Mouse (Mus musculus): ENCODE data around the gene Wsb2. TPM values are rescaled to one million over a fixed set of nuclear protein-coding genes. Genes with fewer than 3 reads are reported as not detected.

Gene Wsb2
- polyA plus RNA-seq, 1 experiment from 2014 or later, result 197 TPM

DNA sequence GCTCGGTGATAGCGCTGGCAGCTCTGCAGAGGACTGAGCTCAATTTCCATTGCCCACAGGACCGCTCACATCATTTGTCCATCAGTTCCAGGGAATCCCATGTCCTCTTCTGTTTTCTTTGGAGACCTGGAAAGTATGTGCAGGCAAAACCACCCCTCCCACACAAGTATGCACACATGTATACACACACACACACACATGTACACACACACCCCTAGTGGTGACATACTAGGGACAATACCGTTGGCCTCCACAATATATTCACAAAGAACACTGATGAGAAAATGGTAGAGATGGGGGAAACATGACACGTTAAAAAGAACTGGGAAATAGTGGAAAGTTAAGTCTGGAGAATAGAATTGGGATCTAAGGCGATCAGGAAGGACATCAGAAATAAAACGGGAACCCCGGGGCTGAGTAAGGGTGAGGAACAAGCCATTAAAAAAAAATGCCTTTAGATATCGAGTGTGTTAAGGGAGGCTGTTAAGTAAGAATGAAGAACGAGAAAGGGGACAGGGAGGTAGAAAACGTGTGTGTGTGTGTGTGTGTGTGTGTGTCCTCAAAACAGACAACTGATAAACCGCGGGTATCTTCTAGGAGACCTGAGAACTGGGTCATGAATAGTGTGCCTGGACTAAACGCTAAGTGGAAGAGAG is 1.3 kb upstream of the Wsb2 start:
- H3K27me3 ChIP-seq, result no peaks in the 10 kb centered on the region
- no peak for DNase-seq (ENCODE audit: low read depth, low spot score)
- CTCF ChIA-PET, result interaction anchor here (0.8 kb wide), 1 partner anchor 18 kb away, joined by 4 read pairs; no protein-coding TSS in a partner anchor
- POLR2A ChIA-PET, result interaction anchor here (0.8 kb wide), 1 partner anchor 11 kb away, joined by 5 read pairs; no protein-coding TSS in a partner anchor
- in situ Hi-C loops (cut with MboI; ENCODE audit: low pct_unique_long_range_greater_than_20kb), result loop anchor here (25.0 kb wide), 1 partner anchor 1007 kb away; no protein-coding TSS in a partner anchor
- ATAC-seq, result no peak
- TF ChIP-seq CTCF (IDR thresholded peaks at IDR 0.05), result no peak

DNA sequence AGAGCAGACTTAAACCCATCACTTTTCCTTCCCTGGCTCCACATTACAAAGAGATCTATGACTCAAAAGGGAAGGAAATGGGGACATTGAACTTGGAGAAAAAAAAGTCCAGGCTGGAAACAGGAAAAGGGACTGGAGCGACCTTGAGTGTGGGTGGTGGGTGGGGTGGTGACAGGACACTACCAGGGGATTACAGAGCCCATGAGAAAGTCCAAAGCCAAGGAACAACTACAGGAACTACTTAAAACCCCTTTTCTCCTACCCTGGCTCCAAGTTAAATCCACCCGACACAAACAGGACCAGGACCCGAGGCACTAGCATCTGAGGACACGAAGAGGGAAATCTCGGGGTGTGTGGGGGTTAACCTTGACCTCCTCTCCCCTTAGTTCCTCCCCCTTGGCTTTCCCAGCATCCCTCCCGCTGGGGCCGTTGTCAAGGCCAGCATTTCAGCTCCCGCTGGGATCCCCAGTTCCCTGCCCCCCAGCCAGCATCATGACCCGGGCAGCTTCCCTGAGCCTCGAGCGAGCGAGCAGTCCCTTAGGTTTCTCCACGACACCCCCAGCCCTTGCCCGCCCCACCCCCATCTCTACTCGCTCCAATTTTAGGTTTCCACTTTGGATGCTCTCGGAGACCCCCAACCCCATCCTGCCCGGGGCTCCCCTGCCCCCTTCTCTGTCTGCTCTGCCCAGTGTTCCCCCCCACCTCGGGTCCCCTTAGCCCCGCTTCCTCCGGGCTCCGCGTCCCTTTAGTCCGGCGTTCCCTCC is 557 bp upstream of the Wsb2 start:
- no peak for DNase-seq (ENCODE audit: low read depth, low spot score)
- no peak for ATAC-seq
- H3K27me3 ChIP-seq, result no peaks in the 10 kb centered on the region
- POLR2A ChIA-PET, result interaction anchor here (1.1 kb wide), 1 partner anchor 36 kb away, joined by 6 read pairs; no protein-coding TSS in a partner anchor
- no peak for TF ChIP-seq CTCF (IDR thresholded peaks at IDR 0.05)
- CTCF ChIA-PET, result interaction anchor here (4.1 kb wide), 1 partner anchor 50 kb away, joined by 42 read pairs; no protein-coding TSS in a partner anchor
- in situ Hi-C loops (cut with MboI; ENCODE audit: low pct_unique_long_range_greater_than_20kb), result loop anchor here (25.0 kb wide), 1 partner anchor 1006 kb away; no protein-coding TSS in a partner anchor

DNA sequence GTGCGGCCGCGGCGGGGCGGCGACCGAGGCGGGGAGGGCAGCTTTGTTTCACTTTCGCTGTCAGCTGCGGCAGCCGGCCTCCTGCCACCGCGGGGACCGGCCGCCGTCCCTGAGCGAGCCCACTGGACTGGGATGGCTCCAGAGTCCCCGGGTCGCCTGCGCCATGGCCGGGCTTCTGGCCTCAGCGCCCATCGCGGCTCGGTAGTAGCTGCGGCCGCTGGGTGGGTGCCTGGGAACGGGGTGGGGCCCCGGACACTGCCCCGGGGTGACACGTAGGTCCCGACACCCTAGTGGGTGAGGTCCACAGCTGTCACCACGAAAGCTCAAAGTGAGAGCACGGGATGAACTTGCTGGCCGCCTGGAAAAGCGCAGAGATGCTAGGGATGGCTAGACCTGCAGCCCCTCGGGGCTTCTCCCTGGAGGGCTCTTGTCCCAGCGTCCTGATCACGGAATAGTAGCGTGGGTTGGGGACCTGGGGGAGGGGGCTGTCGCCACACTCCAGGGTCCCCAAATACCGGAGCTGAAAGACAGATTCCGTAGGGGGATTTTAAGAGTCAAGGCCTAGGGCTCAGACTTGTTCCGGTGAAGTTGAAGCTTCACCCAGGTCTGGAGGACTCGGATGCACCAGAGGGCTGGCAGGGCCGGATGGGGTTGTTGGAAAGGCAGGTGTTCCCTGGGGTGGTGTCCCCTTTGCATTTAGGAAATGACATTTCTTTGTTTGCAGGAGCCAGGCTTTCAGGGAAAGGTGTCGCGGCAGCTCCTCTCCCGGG is 559 bp downstream of the Wsb2 start:
- in situ Hi-C loops (cut with MboI; ENCODE audit: low pct_unique_long_range_greater_than_20kb), result loop anchor here (25.0 kb wide), 1 partner anchor 1005 kb away; no protein-coding TSS in a partner anchor
- ATAC-seq (peak; percentile 9), DNase-seq (ENCODE audit: low read depth, low spot score) (no peak)
- CTCF ChIA-PET, result interaction anchor here (0.7 to 4.1 kb wide), 7 partner anchors 12 to 136 kb away, joined by 3 to 42 read pairs (median 3); no protein-coding TSS in a partner anchor
- no peak for TF ChIP-seq CTCF (IDR thresholded peaks at IDR 0.05)
- no peaks in the 10 kb centered on the region for H3K27me3 ChIP-seq
- POLR2A ChIA-PET, result interaction anchor here (0.5 to 1.5 kb wide), 10 partner anchors 13 to 200 kb away, joined by 3 to 6 read pairs (median 4); no protein-coding TSS in a partner anchor

DNA sequence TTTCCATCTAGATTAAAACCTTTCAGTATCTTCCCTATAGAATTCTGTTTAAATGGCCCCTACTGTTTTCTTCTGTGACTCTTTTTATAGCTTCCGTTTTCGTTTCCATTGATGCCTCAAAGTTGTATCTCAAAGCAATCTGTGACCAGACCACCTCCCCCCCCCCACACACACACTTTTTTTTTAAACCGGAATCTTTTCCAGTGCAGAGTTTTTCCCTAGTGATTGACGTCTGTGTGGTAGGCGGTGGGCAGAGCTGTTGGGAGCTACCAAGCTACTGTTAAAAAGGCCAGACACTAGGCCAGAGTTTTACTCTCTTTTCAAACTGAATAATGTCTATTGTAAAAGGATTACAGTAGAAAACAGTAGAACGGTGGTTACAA is 1.1 kb downstream of the Wsb2 start:
- ChIA-PET POLR2A (interaction anchor here (0.6 to 1.5 kb wide), 8 partner anchors 13 to 199 kb away, joined by 3 to 6 read pairs (median 4); no protein-coding TSS in a partner anchor), CTCF (interaction anchor here (0.7 to 4.1 kb wide), 8 partner anchors 11 to 136 kb away, joined by 3 to 42 read pairs (median 4); no protein-coding TSS in a partner anchor)
- TF ChIP-seq CTCF (IDR thresholded peaks at IDR 0.05), result no peak
- ATAC-seq (no peak), DNase-seq (ENCODE audit: low read depth, low spot score) (no peak)
- H3K27me3 ChIP-seq, result no peaks in the 10 kb centered on the region
- in situ Hi-C loops (cut with MboI; ENCODE audit: low pct_unique_long_range_greater_than_20kb), result loop anchor here (25.0 kb wide), 1 partner anchor 1004 kb away; no protein-coding TSS in a partner anchor

DNA sequence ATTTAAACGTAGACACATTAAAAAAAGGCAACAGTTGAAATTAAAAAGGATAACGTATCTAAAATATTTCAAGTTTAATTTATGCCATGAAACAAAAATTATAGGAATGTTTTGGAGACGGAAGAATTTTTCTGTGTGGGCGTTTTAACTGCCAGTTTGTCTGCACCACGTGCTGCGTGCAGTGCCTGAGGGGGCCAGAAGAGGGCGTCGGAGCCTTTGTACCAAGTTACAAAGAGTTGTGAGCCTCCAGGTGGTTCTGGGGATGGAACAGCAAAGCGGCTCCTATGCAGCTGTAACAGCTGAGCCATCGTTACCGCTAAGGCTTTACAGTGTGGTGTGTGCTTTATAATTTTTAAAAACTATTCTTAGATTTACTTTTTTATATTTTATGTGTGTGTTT is 1.6 kb downstream of the Wsb2 start:
- no peaks in the 10 kb centered on the region for H3K27me3 ChIP-seq
- DNase-seq (ENCODE audit: low read depth, low spot score) (no peak), ATAC-seq (no peak)
- in situ Hi-C loops (cut with MboI; ENCODE audit: low pct_unique_long_range_greater_than_20kb), result loop anchor here (25.0 kb wide), 1 partner anchor 1004 kb away; no protein-coding TSS in a partner anchor
- POLR2A ChIA-PET, result interaction anchor here (0.7 to 1.5 kb wide), 7 partner anchors 12 to 46 kb away, joined by 3 to 6 read pairs (median 4); no protein-coding TSS in a partner anchor
- peak; percentile 97 for TF ChIP-seq CTCF (IDR thresholded peaks at IDR 0.05)
- CTCF ChIA-PET, result interaction anchor here (0.7 to 4.1 kb wide), 7 partner anchors 10 to 135 kb away, joined by 3 to 42 read pairs (median 4); no protein-coding TSS in a partner anchor

DNA sequence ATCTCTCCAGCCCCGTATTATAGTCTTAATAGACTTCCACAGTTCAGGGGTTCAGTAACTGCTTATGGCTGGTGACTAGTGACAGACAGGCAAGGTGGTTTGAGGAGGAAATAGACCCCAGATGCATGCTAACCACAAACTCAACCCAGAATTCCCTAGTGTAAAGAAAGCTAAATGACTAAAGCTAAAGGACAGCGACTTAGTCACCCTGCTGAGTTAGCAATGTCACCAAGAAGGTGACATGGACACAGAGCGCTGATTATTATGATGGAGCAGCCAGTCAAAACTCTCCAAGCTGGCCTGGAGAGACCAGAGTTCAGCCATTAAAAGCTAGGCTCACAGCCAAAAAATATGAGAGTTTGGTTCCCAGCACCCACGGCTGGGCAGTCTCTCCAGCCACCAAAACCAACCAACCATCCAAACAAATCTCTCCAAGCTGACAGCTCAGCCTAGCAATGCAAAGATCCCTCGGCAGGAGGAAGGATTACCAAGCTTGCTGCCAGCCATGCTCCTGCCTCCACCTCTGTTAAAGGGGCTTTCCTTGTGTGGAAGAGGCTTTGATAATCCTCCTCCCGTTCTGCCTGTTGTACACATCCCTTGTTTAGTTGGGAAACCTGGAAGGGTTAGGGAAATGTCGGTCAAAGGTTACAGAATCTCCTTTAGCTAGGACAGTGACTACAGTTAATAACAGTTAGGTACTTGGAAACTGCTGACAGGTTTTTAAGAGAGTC is 2.6 kb downstream of the Wsb2 start:
- no peaks in the 10 kb centered on the region for H3K27me3 ChIP-seq
- peak; percentile 79 for DNase-seq (ENCODE audit: low read depth, low spot score)
- peak; percentile 10 for ATAC-seq
- ChIA-PET CTCF (interaction anchor here (1.1 to 4.1 kb wide), 5 partner anchors 9 to 53 kb away, joined by 3 to 42 read pairs (median 5); no protein-coding TSS in a partner anchor), POLR2A (interaction anchor here (0.6 to 1.5 kb wide), 3 partner anchors 27 to 65 kb away, joined by 3 to 4 read pairs (median 4); no protein-coding TSS in a partner anchor)
- in situ Hi-C loops (cut with MboI; ENCODE audit: low pct_unique_long_range_greater_than_20kb), result loop anchor here (5.0 to 25.0 kb wide), 3 partner anchors 202 to 1345 kb away; no protein-coding TSS in a partner anchor
- no peak for TF ChIP-seq CTCF (IDR thresholded peaks at IDR 0.05)

DNA sequence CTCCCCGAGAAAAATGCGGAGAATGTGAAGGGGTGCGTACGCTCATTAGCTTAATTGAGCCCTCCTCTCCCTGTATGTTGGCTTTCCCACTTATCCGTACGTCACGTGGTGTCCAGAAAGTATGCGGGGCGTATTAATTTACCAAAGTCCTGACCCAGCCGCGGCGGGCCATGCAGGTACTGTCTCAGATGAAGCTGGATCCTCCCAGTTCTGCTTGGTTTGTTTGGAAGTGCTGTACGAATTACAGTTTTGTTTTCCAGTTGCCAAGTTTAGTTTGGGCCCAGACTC is 3.1 kb downstream of the Wsb2 start:
- ATAC-seq, result no peak
- no peak for DNase-seq (ENCODE audit: low read depth, low spot score)
- ChIA-PET CTCF (interaction anchor here (1.3 to 4.1 kb wide), 3 partner anchors 22 to 54 kb away, joined by 3 to 42 read pairs (median 5); no protein-coding TSS in a partner anchor), POLR2A (no interaction called here)
- TF ChIP-seq CTCF (IDR thresholded peaks at IDR 0.05), result no peak
- H3K27me3 ChIP-seq, result no peaks in the 10 kb centered on the region
- in situ Hi-C loops (cut with MboI; ENCODE audit: low pct_unique_long_range_greater_than_20kb), result loop anchor here (5.0 to 25.0 kb wide), 3 partner anchors 203 to 1345 kb away; no protein-coding TSS in a partner anchor

DNA sequence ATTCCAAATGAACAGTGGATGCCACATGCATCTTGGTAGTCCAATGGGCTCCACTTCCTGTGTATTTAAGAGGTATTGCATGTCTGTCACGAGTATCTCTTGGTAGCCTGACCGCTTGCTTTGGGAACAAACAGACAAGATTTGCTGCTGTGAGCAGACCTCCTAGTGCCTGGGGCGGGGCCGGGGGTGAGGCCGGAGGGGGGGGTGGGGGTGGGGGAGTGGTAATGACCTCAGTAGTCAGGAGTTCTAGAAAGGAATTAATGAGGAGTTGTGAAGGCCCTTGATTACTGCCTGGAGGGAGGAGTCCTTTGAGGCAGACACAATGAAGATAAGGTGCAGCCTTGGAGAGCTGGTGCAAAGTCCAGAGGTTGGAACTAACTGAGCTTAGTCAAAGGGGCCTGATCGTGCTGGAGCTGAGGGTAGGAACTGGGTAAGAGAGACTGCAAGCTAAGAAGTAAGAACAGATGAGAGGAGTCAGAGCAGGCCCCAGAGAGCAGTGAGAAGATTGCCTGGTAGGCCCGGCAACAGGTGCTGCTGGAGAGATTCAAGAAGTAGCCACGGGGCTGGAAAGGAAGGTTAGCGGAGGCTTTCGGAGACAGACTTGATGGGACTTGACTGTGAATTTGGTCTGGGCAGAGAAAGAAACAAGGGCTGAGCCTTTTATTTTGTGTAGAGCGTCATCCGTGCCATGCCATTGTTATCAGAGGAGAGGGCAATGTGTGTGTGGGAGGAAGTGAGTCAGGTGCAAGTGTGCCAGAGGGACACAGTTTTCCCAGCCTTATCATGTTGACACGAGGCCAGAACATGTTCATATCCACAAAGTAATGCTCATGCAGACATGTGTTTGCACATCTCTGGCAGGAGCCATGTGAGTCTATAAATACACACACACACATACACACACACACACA is 3.8 kb downstream of the Wsb2 start:
- ChIA-PET CTCF (interaction anchor here (4.1 kb wide), 1 partner anchor 54 kb away, joined by 42 read pairs; no protein-coding TSS in a partner anchor), POLR2A (interaction anchor here (0.9 kb wide), 1 partner anchor 74 kb away, joined by 3 read pairs; the partner anchor contains the start of gene Pebp1)
- H3K27me3 ChIP-seq, result no peaks in the 10 kb centered on the region
- ATAC-seq (peak; percentile 29), DNase-seq (ENCODE audit: low read depth, low spot score) (peak; percentile 71)
- in situ Hi-C loops (cut with MboI; ENCODE audit: low pct_unique_long_range_greater_than_20kb), result loop anchor here (5.0 to 25.0 kb wide), 3 partner anchors 204 to 1346 kb away; no protein-coding TSS in a partner anchor
- no peak for TF ChIP-seq CTCF (IDR thresholded peaks at IDR 0.05)
